Mouse (Mus musculus) cerebellum, adult 8-10 months (tissue): Measurements from ENCODE around the gene Krcc1.
A peak's percentile ranks its signal among the peaks of the same experiment; 100 is the strongest.
"Not testable (repeated sequence)": the region's sequence is repeated elsewhere in the genome, so short reads cannot be mapped to it uniquely, and the experiment has no call there.

ENCODE experiments used
- DNase-seq: peaks from one replicate; pipeline ENCODE4 v3.0.0; 2022

Krcc1 gene

DNA sequence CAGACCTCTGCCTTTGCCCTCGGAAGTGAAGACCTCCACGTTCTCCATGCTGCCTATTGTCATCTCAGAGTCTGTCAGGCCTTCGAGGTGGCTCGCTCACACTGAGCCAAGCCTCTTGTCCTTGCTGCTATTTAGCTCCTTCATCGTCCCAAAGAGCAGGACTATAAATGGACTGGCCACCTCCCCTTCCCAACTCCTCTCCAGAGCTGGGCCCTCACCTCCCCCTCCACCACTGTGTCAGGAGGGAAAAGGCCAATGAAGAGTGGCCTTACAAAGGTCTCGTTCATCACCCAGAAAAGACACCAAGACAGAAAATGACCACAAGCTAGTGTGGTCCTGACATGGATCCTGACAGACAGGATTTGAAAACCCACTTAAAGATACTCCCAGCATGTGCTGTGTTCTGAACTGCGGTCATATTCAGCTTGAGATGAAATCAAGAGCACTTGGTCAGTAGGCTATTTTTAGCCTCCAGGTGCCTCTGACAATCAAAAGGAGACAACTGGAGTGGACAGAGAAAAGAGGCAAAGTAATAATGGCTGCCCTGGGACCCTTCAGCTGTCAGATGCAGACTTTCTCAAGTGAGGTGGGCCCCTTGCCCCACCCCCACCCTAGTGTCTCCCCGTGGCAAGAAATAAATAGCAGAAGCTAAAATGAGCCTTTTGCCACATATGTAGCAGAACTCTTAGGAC, 9.2 kb upstream of the Krcc1 start:
- DNase-seq: no peak

DNA sequence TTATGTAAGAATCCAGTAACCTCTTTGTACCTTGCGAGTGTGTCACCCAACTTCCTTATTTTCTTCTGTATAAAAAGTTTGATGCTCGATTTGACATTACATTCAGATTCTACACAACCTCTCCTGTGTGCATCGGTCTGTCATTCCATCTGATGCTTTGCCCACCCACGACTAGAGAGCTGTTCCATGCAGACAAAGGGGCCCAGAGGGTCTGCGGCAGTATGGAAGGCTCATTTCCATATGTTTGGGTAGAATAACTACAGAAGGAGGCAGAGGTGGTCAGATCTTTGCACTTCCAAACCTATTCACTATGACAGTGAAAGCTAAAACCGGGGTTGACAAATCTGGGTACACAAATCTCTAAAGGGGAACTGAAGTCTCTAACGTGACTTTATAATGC, 3.9 kb upstream of the Krcc1 start:
- DNase-seq: not testable (repeated sequence)

DNA sequence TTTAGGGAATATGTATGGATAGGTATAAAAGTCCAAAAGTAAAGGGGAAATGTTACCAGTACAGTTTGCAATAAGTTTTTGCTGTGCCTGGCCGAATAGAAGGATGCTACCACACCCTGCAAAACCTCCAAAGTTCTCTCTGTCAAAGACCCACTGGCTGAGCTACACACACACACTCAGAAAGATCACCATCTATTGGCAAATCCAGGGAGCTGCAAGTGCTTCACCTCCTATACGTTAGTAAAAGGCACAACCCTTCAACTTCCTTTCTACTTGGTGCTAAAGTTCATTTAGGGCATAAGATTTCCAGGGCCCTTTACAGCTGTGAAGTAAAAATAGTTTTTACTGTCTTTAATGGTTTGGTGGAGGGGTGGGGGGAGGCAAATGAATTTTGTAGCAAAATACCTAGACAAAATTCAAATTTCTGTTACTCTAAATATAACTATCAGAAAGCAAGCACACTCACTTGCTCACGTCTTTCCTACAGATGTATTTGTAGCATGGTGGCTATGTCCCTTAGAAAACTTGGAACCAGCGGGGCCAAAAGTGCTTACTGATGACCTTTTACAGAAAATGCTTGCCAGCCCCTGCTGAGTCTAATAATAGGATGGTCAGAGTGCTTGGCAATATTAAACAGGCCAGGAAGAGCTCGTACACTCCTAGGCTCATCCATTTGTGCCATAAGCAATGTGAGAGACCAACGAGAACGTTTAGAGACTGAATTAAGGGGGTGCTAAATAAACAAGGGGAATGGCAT, 2.4 kb upstream of the Krcc1 start:
- no peak for DNase-seq

DNA sequence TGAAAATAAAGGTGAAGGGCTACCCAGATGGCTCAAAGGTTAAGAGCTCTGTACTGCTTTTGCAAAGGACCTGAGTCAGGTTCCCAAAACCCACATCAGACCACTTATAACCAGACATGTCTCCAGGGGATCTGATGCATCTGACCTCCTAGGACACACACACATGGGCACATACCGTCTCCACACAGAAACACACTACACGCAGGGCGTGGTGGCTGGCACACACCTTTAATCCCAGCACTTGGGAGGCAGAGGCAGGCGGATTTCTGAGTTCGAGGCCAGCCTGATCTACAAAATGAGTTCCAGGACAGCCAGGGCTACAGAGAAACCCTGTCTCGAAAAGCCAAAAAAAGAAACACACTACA, 1.8 kb upstream of the Krcc1 start:
- not testable (repeated sequence) for DNase-seq

DNA sequence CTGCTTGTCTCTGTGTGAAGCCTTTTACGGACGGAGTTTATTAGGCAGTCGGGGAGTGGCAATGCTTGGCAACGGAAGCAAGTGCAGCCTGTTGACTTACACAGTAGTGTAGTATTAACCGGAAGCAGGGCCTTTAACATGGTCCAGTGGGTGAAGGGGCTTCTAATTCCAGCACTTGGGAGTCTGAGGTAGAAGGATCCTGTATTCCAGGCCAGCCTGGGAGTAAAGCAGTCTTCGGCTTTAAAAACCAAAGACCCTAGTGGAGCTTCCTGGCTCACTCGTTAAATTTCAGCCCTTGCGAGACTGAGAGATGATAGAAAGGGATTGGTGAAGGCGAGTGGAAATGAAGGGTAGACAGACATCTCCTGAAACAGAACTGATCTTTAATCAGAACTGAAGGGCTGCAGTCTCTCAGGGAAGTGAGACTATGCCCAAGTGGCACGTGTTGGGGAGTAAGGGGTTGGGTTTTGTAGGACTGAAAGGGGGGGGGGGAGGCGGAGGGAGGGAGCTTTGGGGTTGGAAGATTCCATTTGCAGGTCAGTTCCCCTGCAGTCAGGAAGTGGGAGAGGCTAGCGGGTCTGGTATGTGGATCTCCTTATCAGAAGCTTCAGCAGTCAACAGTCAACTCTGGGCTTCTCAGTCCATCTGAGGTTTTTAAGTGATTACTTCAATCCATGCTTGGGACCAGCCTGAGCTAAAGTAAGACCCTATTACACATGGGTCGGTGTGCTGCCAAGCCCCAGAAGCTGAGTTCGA, 998 bp upstream of the Krcc1 start:
- peak; percentile 32 for DNase-seq

DNA sequence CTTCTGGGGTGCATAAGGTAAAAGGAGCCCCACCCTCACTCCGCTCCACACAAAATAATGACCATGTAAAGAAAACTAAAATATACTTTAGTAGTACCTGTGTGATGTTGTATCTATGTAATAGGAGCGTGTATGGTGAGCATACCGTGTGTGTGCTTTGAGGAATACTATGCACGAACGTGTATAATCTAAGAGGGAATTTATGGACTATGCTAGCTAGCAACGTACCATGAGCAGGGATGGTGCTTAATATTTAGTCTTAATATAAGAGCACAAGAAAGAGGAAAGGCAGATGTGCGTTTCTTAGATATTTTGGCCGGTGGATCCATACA, 454 bp upstream of the Krcc1 start:
- no peak for DNase-seq

DNA sequence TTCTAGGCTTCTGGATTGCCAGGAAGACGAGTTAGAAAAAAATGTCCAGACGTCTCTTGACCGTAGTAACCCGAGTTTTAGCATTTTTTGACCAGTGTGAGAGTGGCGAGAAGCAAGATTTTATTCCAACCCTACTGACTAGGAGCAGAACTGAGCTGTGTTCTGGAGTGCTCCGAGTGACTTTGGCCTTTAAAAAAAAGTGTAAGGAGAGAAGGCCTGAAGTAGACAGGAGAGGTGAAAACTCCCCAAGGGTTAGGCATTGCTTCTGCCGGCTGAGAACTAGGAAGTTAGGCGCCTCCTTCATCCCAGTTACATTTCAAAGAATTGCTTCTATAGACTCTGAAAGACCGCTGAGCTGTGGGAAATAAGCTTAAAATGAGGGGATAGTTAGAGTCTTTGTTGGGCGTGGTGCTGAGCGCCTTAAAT, 852 bp downstream of the Krcc1 start:
- no peak for DNase-seq

DNA sequence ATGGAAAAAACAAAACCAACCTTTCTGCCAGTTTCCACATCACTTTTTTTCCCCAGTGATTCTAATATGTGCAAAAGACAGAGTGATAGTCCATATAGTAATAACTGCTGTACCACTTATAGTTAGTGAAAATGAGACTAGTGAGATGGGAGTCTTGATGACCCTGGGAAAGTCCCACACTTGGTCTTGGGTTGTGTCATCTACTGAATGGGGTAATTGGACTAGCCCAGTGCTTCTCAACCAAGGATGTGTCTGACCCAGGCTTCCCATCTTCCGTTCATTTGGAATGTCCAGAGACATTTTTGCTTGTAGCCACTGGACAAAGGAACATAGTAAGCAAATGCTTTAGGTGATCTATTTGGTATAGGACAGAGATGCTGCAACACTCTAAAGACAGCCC, 2.2 kb downstream of the Krcc1 start:
- DNase-seq: no peak

DNA sequence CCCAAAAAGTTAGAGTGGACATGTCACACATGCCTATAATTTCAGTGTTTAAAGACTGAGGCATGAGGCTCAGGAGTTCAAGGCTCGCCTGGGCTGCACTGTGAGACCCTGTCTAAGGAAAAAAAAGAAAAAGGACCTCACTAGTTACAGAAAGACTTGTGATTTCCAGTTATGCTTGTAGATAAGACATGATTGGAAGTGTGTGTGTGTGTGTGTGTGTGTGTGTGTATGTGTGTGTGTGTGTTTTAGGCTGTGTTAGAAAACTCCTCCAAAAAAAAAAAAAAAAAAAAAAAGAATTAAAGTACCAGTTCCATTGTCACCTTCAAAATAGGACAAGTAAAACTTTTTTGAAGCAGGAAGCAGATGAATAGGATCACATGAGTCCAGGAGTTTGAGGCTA, 3.1 kb downstream of the Krcc1 start:
- DNase-seq: no peak

DNA sequence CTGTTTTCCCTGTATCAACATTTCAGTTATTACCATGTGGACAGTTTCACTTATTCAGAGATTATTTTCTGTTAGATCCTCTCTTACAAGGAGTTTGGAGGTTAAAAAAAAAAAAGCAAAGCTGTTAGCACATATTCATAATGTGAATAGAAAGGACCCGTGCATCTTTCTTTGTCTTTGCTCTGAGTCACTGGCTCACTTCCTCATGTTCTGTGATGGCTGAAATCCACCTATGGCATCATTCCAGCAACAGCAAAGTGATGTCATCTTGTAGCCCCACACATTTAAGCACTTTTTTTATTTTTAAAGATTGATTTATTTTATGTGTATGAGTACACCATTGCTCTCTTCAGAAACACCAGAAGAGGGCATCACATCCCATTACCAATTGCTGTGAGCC, 7.9 kb downstream of the Krcc1 start:
- DNase-seq: no peak

DNA sequence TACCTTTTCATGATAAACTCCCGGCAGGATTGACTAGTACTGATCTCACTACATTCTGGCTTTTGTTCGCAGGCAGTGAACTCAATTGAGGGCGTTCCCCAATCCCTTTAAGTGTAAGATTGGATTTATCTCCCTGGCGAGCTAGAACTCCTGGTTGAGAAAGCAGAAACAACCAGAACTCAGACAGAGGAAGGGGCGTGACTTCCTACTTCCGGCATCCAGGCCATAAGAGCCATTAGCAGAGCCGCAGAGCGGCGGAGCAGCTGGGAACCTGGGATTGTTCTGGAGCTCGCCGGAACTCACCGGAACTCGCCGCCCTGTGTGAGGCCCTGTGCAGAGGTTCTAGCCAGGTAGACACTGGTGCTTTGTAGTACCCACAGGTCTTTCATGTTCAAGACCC, 22.0 kb downstream of the Krcc1 start:
- no peak for DNase-seq

DNA sequence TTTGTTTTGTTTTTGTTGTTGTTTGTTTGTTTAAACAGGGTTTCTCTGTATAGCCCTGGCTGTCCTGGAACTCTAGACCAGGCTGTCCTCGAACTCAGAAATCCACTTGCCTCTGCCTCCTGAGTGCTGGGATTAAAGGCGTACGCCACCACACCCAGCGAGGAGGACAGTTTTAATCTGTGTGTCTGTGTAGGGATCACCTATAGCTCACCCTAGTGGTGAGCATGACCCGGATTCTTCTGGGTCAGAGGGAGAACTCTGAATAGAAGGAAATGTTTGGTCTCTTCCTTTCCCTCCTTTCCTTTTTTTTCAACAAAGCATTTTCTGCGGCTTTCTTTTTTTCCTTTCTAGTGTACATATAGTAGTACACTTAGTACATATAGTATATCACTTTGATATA, 23.8 kb downstream of the Krcc1 start:
- no peak for DNase-seq

DNA sequence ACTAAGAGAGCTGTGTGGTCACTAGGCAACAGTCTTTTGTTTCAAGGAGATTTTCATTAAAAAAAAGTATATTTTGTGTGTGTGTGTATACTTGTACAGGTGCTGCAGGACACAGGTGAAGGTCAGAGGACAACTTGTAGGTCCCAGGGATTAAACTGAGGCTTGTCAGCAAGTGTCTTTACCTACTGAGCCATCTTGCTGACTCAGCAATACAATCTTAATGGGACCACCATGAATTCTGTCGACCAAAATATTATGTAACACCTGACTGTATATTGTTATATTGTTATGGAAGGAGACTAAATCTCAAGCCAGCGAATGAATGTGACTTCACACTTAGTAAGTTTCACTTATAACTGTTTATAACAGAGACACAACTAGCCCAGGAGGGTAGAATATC, 26.6 kb downstream of the Krcc1 start:
- DNase-seq: no peak

DNA sequence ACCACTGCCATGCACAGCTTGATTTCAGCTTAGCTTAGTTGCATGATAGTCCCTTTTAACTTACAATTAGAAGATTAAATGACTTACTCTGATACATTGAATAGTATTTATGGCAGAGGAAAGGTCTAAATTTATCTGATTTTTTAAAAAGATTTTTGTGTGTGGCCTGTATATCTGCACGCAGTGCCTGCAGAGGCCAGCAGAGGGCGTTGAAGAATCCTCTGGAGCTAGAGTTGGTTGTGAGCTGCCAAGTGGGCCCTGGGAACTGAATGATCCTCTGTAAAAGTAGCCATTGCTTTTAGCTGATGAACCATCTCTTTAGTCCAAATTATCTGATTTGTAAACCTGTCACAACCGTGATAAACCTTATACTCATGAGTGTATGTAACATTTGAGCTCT, 27.3 kb downstream of the Krcc1 start:
- peak; percentile 12 for DNase-seq

DNA sequence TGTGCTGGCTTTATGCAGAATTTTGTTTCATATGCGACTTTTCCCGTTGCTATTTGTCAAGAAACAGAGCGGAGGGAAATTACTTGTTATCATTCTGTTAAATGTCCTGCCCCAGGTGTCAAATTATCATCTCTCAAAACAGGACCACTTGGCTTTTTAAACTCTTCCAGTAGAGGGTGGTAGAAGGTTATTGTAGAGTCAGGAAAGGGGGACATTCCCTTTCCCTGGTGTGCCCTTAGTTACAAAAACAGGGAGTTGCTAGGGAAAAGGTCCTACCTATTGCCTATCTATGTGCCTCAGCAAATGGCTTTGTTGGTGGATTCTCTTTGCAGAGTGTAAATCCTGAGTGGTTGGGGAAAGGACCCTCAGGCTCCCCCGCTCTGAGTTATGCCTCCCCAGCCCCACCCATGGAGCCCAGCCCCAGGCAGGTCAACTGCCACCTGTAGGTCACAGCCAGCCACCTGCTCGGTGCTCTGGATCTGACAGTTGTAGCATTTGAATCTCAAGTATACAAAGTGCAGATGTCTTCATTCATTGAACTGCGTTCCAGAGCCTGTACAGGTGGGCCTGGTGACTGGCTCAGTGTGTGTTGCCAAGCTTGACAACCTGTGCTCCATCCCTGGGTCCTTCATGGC, 30.7 kb downstream of the Krcc1 start:
- DNase-seq: no peak

DNA sequence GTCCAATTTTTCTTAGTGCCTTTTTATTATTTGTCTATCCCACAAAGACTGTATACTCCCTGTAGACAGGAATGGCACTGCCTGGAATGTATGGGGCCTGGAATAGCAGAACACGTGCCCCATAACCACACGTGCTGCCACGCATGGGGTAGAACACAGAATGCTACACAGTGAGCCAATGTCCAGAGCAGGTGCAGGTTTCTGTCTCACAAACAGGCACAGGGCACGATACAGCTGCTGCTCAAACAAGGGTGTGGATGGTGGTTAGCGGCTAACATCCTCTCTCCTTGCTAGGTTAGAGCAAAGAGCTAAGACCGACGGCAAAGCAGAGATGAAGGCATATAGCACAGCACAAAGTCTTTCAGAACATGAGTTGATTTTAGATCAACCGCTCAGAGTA, 36.0 kb downstream of the Krcc1 start:
- DNase-seq: no peak

DNA sequence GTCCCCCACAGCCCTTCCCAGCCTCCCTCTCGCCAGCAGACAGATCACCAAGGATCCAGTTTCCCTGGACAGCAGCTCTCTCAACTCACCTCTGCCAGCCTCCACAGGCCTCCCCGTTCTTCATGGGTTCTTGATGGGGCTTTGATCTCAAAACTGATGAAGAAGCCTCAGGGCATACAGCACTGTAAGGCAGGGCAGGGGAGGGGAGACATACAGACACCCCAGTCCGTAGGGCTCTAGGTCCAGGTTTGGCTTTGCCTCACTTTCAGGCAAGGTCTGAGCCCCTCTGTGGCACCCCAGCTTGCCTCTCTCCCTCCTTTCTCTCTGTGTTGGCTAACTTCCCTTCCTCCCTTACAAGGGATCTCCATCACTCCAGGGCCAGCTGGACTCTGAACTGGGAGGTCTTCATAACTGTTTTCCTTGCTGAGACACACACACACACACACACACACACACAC, 50.4 kb downstream of the Krcc1 start, which contains the start of gene Smyd1:
Gene Smyd1, minus strand, starts transcription at position 408 of the 458 bp plus-strand sequence.
- no peak for DNase-seq

DNA sequence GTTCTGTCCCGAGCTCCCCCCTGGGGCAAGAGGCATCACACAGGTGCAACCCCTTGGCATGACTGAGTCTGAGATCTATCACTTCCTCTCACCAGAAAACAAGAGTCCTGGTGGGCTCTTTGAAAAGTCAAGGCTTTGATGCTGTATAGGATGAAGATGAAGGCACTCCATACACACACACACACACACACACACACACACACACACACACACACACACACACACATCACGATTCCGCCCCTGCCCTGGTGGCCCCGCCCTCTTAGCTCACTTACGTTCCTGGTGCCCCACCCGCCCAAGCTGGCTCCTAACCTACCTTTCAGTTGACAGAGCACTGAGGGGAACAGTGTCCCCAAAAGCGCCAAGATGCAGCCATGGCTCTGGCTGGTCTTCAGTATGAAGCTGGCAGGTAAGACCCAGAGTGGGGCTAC, 51.0 kb downstream of the Krcc1 start, which contains the start of gene Cd8b1:
Gene Cd8b1, plus strand, starts transcription at position 298 of the 431 bp plus-strand sequence.
- DNase-seq: no peak

DNA sequence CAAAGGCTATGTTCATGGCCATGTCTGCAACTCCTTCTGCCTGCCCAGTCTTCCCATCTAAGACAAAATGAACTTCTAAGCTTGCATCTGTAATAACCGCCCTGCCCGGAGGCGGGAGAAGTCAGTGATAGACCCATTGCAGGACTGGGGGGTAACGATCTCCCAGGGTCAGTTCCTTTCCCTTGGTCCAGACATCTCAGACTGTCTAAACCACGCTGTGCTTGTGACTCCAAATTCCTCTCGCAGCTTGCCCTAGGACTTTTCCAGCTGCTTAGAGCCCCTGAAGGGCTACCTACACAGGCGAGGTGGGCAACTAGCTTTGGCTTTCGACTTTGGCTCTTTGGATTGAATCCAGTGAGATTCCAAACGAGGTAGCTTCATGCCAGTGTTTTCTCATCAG, 53.3 kb downstream of the Krcc1 start:
- no peak for DNase-seq

DNA sequence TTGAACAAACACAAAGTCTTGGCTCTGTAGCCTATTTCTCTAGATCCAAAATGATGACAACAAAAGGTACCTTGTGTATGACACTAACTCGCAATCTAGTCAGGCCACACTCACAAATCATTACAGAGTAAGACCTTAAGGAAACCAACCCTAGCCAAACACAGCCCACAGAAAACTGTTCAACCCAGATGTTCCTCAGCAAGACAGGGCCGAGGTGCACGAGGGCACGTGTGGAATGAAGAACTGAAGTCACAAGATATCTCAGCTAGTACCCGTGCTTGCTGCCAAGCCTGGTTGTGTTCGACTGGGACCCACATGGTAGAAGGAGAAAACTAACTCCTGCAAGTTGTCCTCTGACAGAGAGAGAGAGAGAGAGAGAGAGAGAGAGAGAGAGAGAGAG, 58.4 kb downstream of the Krcc1 start:
- DNase-seq: no peak

DNA sequence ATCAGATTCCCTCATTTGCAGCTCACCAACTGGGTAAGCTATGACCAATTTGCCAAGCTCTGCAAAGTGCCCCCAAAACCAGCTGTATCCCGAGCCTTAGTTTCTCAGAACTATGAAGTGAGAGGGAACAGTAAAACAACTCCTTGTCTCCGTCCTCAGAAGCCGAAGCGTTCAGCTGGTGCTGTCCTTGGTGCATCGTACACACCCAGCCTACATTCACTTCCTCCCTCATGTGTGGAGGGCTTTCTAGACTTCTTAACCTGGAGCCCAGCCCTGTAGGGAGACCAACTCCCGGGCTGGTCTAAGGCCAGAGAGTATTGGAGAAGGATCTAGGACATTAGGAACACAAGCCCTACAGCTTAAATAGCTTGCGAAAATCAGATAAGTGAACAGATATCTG, 59.0 kb downstream of the Krcc1 start:
- DNase-seq: no peak

DNA sequence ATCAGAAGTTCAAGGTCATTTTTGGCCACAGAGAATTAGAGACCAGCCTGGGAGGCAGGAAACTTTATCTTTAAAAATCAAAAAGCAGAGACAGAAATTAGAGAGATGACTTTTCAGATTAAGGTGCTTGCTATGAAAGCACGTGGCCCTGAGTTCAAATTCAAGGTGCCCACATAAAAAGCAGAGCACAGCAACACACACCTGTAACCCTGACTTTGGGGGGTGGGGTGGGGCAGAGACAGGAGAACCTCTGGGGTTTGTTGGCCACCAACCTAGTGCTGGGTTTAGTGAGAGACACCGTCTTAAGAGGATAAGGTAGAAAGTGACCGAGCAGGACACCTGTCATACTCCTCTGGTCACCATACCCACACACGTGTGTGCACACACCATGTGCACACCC, 60.0 kb downstream of the Krcc1 start:
- DNase-seq: not testable (repeated sequence)

DNA sequence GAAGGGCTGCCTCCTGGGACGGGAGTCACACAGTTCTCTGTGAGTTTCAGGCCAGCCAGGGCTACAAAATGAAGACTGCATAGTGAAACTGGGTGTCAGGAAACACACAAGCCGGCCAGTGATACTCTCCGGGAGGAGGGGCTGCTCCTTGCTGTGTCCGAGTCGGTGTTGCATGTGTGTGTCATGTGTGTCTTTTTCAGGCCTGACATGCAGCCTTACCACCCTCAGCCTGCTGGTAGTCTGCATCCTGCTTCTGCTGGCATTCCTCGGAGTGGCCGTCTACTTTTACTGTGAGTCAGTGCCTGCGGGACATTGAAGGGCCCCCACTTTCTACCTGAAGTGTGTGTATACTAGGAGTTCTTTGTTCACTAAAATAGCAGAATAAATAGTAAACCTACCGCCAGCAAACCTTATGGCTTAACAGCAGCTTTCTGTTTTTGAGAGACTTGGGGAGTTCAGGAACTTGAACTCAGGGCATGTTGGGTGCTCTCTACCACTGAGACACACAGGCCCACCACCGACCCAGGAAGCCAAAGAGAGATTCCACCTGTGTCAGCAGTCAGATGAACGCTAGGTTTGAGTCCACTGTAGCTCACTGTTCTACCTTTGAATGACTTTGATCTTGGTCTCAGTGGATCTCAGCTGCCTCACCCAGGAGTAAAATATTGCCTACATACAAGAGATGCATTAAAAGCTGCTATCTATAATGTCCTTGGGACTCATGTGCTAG, 60.9 kb downstream of the Krcc1 start:
- no peak for DNase-seq
